Comparison of ENCODE assay signal across 9 mouse cellular contexts in genomic region chr6:129476404-129477126, GRCm38 (mm10). TPM values are rescaled to one million over a fixed set of nuclear protein-coding genes. Genes with fewer than 3 reads are reported as not detected.
DNase-seq lines count a peak whose midpoint lies in the region; ATAC-seq and TF ChIP-seq lines count a peak whose summit lies in the region.
"Had no signal": no experiment of that assay in that cellular context is flagged by ENCODE, and none has a peak within 500 bp of the region (broad histone marks: within the 10 kb centered on the region; RNA-seq: fewer than 3 reads in every experiment).

No protein-coding gene starts in this region.

- no peaks in the 10 kb centered on the region for H3K36me3 ChIP-seq in neural tube, embryonic 15.5 days

- no peaks in the 10 kb centered on the region for H3K9me3 ChIP-seq in neural tube, embryonic 15.5 days (replicated peaks)

- H3K4me1 ChIP-seq in neural tube, embryonic 15.5 days, result no peaks in the 10 kb centered on the region; the same call in 1 of the 2 replicates

- CTCF ChIA-PET in Patski (lab: Charles Lee), result no interaction called here

- ATAC-seq in Patski, result no peak
- peak; percentile 49 for ATAC-seq in megakaryocyte, adult 5-6 weeks (ENCODE audit: poor library complexity, severe bottlenecking)
- ATAC-seq in neural tube, embryonic 15.5 days (ENCODE audit: low FRiP score), result no peak

- 34% methylated on average over 13 of the region's 13 CpGs for WGBS in neural tube, embryonic 15.5 days

- H3K27me3 ChIP-seq in Patski, result peaks cover 4% of the 10 kb centered on the region
- H3K27me3 ChIP-seq in neural tube, embryonic 15.5 days (replicated peaks), result no peaks in the 10 kb centered on the region

- no peak overlapping the region for H3K4me2 ChIP-seq in neural tube, embryonic 15.5 days

- TF ChIP-seq CTCF in gastrocnemius, adult 2 months (IDR thresholded peaks at IDR 0.05), result peak; percentile 68
- peak; percentile 53 for TF ChIP-seq CTCF in Patski (IDR thresholded peaks at IDR 0.05)

- in situ Hi-C loops in Patski (cut with MboI; ENCODE audit: low pct_unique_long_range_greater_than_20kb), result no loop called here

- POLR2A ChIA-PET in Patski (lab: Charles Lee), result no interaction called here

- no peak for DNase-seq in gastrocnemius, adult 2 months
- DNase-seq in gastrocnemius, postnatal 14 days, result no peak
- DNase-seq in 416B (ENCODE audit: low read depth) (peak; percentile 81), Patski (ENCODE audit: low read depth, low spot score) (no peak)
- peak; percentile 1 to 23 for DNase-seq in heart, postnatal 14 days
- DNase-seq in testis, postnatal 14 days (ENCODE audit: low spot score), result no peak

- no peak overlapping the region for H3K9ac ChIP-seq in neural tube, embryonic 15.5 days (replicated peaks)

- peak overlapping the region; percentile 15; the same call in 1 of the 2 replicates for H3K4me3 ChIP-seq in gastrocnemius, adult 2 months
- H3K4me3 ChIP-seq in neural tube, embryonic 15.5 days (replicated peaks), result no peak overlapping the region

- intact Hi-C loops in gastrocnemius, adult 2 months (cut with DNase I), result loop anchor here (2.0 kb wide), 1 partner anchor 84 kb away; no protein-coding TSS in a partner anchor
- intact Hi-C loops in gastrocnemius, postnatal 14 days (cut with DNase I; ENCODE audit: low total_unique reads), result loop anchor here (5.0 kb wide), 1 partner anchor 84 kb away; no protein-coding TSS in a partner anchor
- intact Hi-C loops in heart, postnatal 14 days (cut with DNase I), result loop anchor here (1.0 to 2.0 kb wide), 2 partner anchors 40 to 83 kb away; no protein-coding TSS in a partner anchor

- H3K27ac ChIP-seq in gastrocnemius, adult 2 months, result no peak overlapping the region
- H3K27ac ChIP-seq in neural tube, embryonic 15.5 days (replicated peaks), result no peak overlapping the region

RNA-seq across cellular contexts. Expression of gene Clec1a, which starts 24.8 kb away (rescaled TPM):
- 1 to 10 TPM; 1.8 to 3.0 TPM for total RNA-seq in gastrocnemius, adult 2 months (2021)
- 1 to 10 TPM; 3.5 to 4.5 TPM for total RNA-seq in gastrocnemius, postnatal 14 days (2021)
- polyA plus RNA-seq in Patski (2021), result not detected
- total RNA-seq in heart, postnatal 14 days (2021), result 10 to 100 TPM; 15.3 to 15.9 TPM
- total RNA-seq in megakaryocyte, adult 5-6 weeks (2015), result 0.07 TPM in 1 of 2 replicates, not detected in the other
- 0.15 TPM in 1 of 2 replicates, not detected in the other for total RNA-seq in megakaryocyte, adult 5-6 weeks (2017)
- polyA plus RNA-seq in neural tube, embryonic 15.5 days (2015; fragmentation: Nextera tagmentation; extraction: Ambion mirVana), result 1.9 and 2.6 TPM in 2 replicates

RNA-seq across cellular contexts. Expression of gene Olr1, which starts 30.4 kb away (rescaled TPM):
- not detected for total RNA-seq in gastrocnemius, adult 2 months (2021)
- total RNA-seq in gastrocnemius, postnatal 14 days (2021), result not detected
- not detected for polyA plus RNA-seq in Patski (2021)
- total RNA-seq in heart, postnatal 14 days (2021), result under 1 TPM in 1 of 2 experiments, not detected in 1; 0.12 TPM
- total RNA-seq in megakaryocyte, adult 5-6 weeks (2015), result 10.0 and 12.9 TPM in 2 replicates
- 9.6 and 13.9 TPM in 2 replicates for total RNA-seq in megakaryocyte, adult 5-6 weeks (2017)
- polyA plus RNA-seq in neural tube, embryonic 15.5 days (2015; fragmentation: Nextera tagmentation; extraction: Ambion mirVana), result 0.04 TPM in 1 of 2 replicates, not detected in the other
- polyA plus RNA-seq: neural tube, embryonic 11.5 days had no signal

RNA-seq across cellular contexts. Expression of gene Tmem52b, which starts 35.8 kb away (rescaled TPM):
- total RNA-seq in gastrocnemius, adult 2 months (2021), result not detected
- not detected for total RNA-seq in gastrocnemius, postnatal 14 days (2021)
- polyA plus RNA-seq in Patski (2021), result 0.19 TPM
- not detected for total RNA-seq in heart, postnatal 14 days (2021)
- total RNA-seq in megakaryocyte, adult 5-6 weeks (2015), result not detected in 2 replicates
- not detected in 2 replicates for total RNA-seq in megakaryocyte, adult 5-6 weeks (2017)
- 0.10 TPM in 1 of 2 replicates, not detected in the other for polyA plus RNA-seq in neural tube, embryonic 15.5 days (2015; fragmentation: Nextera tagmentation; extraction: Ambion mirVana)
- polyA plus RNA-seq: neural tube, embryonic 11.5 days had no signal

RNA-seq across cellular contexts. Expression of gene Gabarapl1, which starts 56.4 kb away (rescaled TPM):
- 10 to 100 TPM; 64.0 to 81.6 TPM for total RNA-seq in gastrocnemius, adult 2 months (2021)
- 10 to 100 TPM; 27.8 to 35.4 TPM for total RNA-seq in gastrocnemius, postnatal 14 days (2021)
- 203 TPM for polyA plus RNA-seq in Patski (2021)
- total RNA-seq in heart, postnatal 14 days (2021), result 10 to 100 TPM; 79.8 to 85.9 TPM
- total RNA-seq in megakaryocyte, adult 5-6 weeks (2015), result 5.6 and 7.4 TPM in 2 replicates
- 17.6 and 20.7 TPM in 2 replicates for total RNA-seq in megakaryocyte, adult 5-6 weeks (2017)
- 189 and 223 TPM in 2 replicates for polyA plus RNA-seq in neural tube, embryonic 15.5 days (2015; fragmentation: Nextera tagmentation; extraction: Ambion mirVana)

Comparison
In these comparisons a context has a peak if more than half of its experiments do, and no peak if none do; other contexts are left out.
1. DNase-seq: peak in 416B (single experiment) and heart, postnatal 14 days (2 of 2); none in gastrocnemius, adult 2 months (single experiment), gastrocnemius, postnatal 14 days (single experiment), Patski (single experiment) and testis, postnatal 14 days (single experiment).
2. RNA of gene Olr1, which starts 30.4 kb away (total RNA-seq): 9.6 to 13.9 TPM in megakaryocyte, adult 5-6 weeks; 0.12 TPM in heart, postnatal 14 days, not detected in gastrocnemius, adult 2 months and not detected in gastrocnemius, postnatal 14 days; every median in the first group is over 4 times any median in the second.